Mouse (Mus musculus): Measurements from ENCODE around the gene Cmtm4. TPM values are rescaled to one million over a fixed set of nuclear protein-coding genes. Genes with fewer than 3 reads are reported as not detected.

The Cmtm4 gene
- 10.2 TPM for polyA plus RNA-seq (2014; fragmentation: Illumina TruSeq; extraction: RNeasy Lipid Tissue Mini Kit (QIAGEN cat#74804); ENCODE audit: insufficient read depth, low read depth, low replicate concordance)

DNA sequence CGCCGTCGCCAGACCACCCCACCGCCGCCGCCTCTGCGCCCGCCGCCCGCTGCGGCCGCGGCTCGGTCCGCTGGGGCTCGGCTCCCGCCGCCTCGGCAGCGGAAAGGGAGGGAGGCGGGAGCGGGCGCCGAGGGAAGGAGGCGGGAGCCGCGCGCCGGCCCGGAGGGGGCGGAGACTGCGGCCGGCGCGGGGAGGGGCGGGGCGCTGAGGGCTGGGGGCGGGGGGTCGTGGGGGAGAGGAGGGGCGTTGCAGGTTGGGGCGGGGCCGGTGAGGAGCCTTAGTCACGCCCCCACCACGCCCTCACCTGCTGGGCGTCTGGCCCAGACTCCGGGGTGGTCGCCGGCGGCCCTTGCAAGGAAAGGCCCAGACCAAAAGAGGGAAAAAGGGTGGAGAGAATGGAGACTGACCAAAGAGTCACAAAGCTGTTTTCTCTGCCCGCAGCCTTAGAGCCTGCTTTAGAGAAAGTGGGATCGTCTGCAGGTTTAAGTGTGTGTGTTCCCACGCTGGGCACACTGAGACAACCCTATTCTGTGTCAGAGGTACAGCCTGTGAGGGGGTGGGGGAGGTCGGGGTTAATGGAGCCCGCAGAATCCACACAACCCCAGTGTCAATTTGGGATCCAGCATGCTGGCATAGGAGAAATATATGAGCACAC is at the start of gene Cmtm4:
Gene Cmtm4, minus strand, starts transcription at position 105 of the 655 bp plus-strand sequence.

DNA sequence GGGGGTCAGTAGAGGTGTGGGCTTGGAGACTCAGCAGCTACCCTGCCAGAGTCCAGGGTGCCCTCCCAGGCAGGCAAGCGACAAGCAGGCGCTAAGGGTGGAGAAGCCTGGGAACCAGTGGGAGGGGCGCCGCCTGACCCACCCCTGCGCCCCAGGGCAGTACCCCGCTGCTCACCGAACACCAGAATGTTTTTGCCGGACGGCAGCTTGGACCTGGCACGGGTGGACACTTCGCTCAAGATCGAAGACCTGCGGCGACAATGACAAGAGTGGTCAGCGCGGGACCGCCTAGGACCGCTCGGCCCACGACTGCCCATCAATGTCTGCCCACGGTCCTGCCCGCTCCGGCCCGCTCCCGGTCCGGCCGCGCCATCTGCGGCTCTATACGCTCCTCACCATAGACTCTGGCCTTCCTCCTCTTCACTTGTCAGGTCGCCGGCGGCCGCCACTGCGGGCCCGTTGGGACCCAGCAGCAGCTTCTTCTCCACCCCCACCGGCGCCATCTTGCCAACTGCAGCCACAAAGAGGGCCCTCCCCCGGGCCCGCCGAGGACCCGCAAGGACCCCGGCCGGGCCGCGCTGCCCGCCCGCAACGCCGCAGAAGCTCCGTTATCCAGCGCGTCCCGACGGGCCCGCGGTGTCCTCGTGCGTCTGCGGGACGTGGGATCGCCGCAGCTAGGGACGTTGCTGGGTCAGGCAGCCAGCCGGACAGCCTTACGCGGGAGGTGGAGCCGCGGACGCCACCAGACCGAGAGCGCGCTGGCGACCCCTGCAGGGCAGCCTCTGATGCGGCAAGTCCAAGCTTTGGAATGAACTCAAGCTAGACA is 46.9 kb upstream of the Cmtm4 start, which contains the start of gene Dync1li2:
Gene Dync1li2, minus strand, starts transcription at position 749 of the 826 bp plus-strand sequence.

GRCm38 (mm10) chr8:104339229-104339982 is 56.2 kb downstream of the Cmtm4 start, which contains the start of gene Cmtm3:
Gene Cmtm3, plus strand, starts transcription at chr8:104339410.

DNA sequence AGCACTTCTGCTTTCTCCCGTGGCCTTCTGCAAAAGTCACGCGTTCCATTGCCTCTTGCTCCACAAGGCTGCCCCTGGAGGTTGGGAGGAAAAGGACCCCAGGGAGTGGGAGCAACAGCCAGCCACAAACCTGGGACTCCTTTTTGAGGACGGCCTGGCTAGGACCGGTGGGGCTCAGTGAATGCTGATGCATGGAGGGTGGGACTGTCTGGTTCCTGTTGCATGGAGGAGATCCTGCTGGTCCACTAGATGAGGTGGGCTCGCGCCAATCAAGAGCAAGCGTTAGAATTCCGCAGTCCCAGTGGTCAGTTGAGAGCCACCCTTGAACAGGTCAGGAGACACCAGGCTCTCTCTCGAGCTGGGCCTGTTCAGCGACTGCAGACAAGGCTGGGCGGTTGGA is 73.7 kb downstream of the Cmtm4 start, which contains the start of gene Cmtm2b:
Gene Cmtm2b, plus strand, starts transcription at position 301 of the 400 bp plus-strand sequence.

GRCm38 (mm10) chr8:104321267-104321666 is 74.3 kb downstream of the Cmtm4 start, which contains the start of gene Gm11020:
Gene Gm11020, plus strand, starts transcription at chr8:104321567.

DNA sequence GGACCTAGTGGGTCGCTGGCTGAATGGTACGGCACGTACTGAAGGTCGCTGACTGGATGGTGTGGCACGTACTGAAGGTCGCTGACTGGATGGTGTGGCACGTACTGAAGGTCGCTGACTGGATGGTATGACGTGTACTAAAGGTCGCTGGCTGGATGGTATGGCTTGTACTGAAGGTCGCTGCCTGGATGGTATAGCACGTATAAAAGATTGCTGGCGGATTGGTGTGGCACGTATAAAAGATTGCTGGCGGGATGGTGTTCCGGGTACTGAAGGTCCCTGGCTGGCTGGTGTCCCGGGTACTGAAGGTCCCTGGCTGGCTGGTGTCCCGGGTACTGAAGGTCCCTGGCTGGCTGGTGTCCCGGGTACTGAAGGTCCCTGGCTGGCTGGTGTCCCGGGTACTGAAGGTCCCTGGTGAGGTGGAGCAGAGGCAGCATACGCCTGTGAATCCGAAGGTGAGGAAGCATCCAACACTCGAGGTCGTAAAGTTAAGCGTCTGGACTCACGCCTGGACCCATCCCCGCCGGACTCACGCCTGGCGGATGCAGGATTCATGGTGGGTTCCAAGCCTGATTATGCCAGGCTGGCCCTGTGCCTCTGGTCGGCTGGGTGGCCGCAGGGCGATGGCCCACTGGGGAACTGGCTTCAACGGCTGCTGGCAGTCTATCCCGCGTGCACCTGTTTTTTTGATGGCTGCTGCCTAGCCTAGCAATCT is 86.0 kb downstream of the Cmtm4 start, which contains the start of the genes Gm45711 and Cmtm1:
Gene Gm45711, minus strand, starts transcription at position 641 of the 715 bp plus-strand sequence.
Gene Cmtm1, minus strand, starts transcription at position 705 of the 715 bp plus-strand sequence.

Other genes with a start within 250 kb of the Cmtm4 start
- gene Bean1, start 225.4 kb downstream of the Cmtm4 start, polyA plus RNA-seq (2014; fragmentation: Illumina TruSeq; extraction: RNeasy Lipid Tissue Mini Kit (QIAGEN cat#74804); ENCODE audit: insufficient read depth, low read depth, low replicate concordance) = 0.13 TPM
- gene Tk2, start 147.2 kb downstream of the Cmtm4 start, polyA plus RNA-seq (2014; fragmentation: Illumina TruSeq; extraction: RNeasy Lipid Tissue Mini Kit (QIAGEN cat#74804); ENCODE audit: insufficient read depth, low read depth, low replicate concordance) = 23.0 TPM
- 16.5 TPM for gene Cklf, start 144.9 kb downstream of the Cmtm4 start, polyA plus RNA-seq (2014; fragmentation: Illumina TruSeq; extraction: RNeasy Lipid Tissue Mini Kit (QIAGEN cat#74804); ENCODE audit: insufficient read depth, low read depth, low replicate concordance)
- not detected for gene Cmtm2a, start 102.6 kb downstream of the Cmtm4 start, polyA plus RNA-seq (2014; fragmentation: Illumina TruSeq; extraction: RNeasy Lipid Tissue Mini Kit (QIAGEN cat#74804); ENCODE audit: insufficient read depth, low read depth, low replicate concordance)
- not detected for gene Gm45711, start 85.7 kb downstream of the Cmtm4 start, polyA plus RNA-seq (2014; fragmentation: Illumina TruSeq; extraction: RNeasy Lipid Tissue Mini Kit (QIAGEN cat#74804); ENCODE audit: insufficient read depth, low read depth, low replicate concordance)
- gene Cmtm1, start 85.7 kb downstream of the Cmtm4 start, polyA plus RNA-seq (2014; fragmentation: Illumina TruSeq; extraction: RNeasy Lipid Tissue Mini Kit (QIAGEN cat#74804); ENCODE audit: insufficient read depth, low read depth, low replicate concordance) = not detected
- not detected for gene Gm11020, start 74.2 kb downstream of the Cmtm4 start, polyA plus RNA-seq (2014; fragmentation: Illumina TruSeq; extraction: RNeasy Lipid Tissue Mini Kit (QIAGEN cat#74804); ENCODE audit: insufficient read depth, low read depth, low replicate concordance)
- gene Cmtm2b, start 73.6 kb downstream of the Cmtm4 start, polyA plus RNA-seq (2014; fragmentation: Illumina TruSeq; extraction: RNeasy Lipid Tissue Mini Kit (QIAGEN cat#74804); ENCODE audit: insufficient read depth, low read depth, low replicate concordance) = not detected
- gene Cmtm3, start 56.4 kb downstream of the Cmtm4 start, polyA plus RNA-seq (2014; fragmentation: Illumina TruSeq; extraction: RNeasy Lipid Tissue Mini Kit (QIAGEN cat#74804); ENCODE audit: insufficient read depth, low read depth, low replicate concordance) = 44.2 TPM
- gene Dync1li2, start 47.2 kb upstream of the Cmtm4 start, polyA plus RNA-seq (2014; fragmentation: Illumina TruSeq; extraction: RNeasy Lipid Tissue Mini Kit (QIAGEN cat#74804); ENCODE audit: insufficient read depth, low read depth, low replicate concordance) = 29.5 TPM
- gene Terb1, start 114.1 kb upstream of the Cmtm4 start, polyA plus RNA-seq (2014; fragmentation: Illumina TruSeq; extraction: RNeasy Lipid Tissue Mini Kit (QIAGEN cat#74804); ENCODE audit: insufficient read depth, low read depth, low replicate concordance) = 0.15 TPM
- 34.0 TPM for gene Nae1, start 138.8 kb upstream of the Cmtm4 start, polyA plus RNA-seq (2014; fragmentation: Illumina TruSeq; extraction: RNeasy Lipid Tissue Mini Kit (QIAGEN cat#74804); ENCODE audit: insufficient read depth, low read depth, low replicate concordance)
- 0.70 TPM for gene Car7, start 138.9 kb upstream of the Cmtm4 start, polyA plus RNA-seq (2014; fragmentation: Illumina TruSeq; extraction: RNeasy Lipid Tissue Mini Kit (QIAGEN cat#74804); ENCODE audit: insufficient read depth, low read depth, low replicate concordance)
- gene Pdp2, start 195.6 kb upstream of the Cmtm4 start, polyA plus RNA-seq (2014; fragmentation: Illumina TruSeq; extraction: RNeasy Lipid Tissue Mini Kit (QIAGEN cat#74804); ENCODE audit: insufficient read depth, low read depth, low replicate concordance) = 2.4 TPM
- gene Cdh16, start 228.6 kb upstream of the Cmtm4 start, polyA plus RNA-seq (2014; fragmentation: Illumina TruSeq; extraction: RNeasy Lipid Tissue Mini Kit (QIAGEN cat#74804); ENCODE audit: insufficient read depth, low read depth, low replicate concordance) = 3.8 TPM
- 9.6 TPM for gene Rrad, start 235.5 kb upstream of the Cmtm4 start, polyA plus RNA-seq (2014; fragmentation: Illumina TruSeq; extraction: RNeasy Lipid Tissue Mini Kit (QIAGEN cat#74804); ENCODE audit: insufficient read depth, low read depth, low replicate concordance)
- gene Ciao2b, start 246.2 kb upstream of the Cmtm4 start, polyA plus RNA-seq (2014; fragmentation: Illumina TruSeq; extraction: RNeasy Lipid Tissue Mini Kit (QIAGEN cat#74804); ENCODE audit: insufficient read depth, low read depth, low replicate concordance) = 41.7 TPM